Mouse (Mus musculus): ENCODE measurements at regions not wholly inside any gene's neighbourhood (a gene's known extent, or its start where the extent isn't known, plus 50 kb on each side); places are given as distances from the start of the nearest gene placed in this dataset.

DNA sequence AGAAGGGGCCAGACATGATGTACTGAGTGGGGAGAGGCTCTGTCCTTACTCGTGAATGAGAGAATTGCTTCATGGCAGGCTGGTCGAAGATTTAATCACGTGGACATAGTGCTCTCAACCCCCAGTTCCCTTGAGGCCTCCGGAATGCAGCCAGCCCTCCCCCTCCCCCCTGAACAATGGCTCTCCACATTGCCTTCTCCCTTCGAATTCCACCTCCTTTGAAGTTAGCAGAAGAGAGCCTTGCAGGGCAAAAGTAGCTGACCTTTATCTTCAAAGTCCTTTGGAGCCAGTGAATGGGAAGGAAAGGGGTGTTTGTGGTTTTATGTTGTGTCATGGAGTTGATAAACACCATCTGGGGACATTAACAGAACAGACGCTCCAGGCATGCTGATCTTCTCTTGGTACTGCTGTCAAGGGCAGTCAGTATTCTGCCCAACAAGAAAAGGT is 187.9 kb upstream of the Egfl6 start:
- TF ChIP-seq POLR2A (IDR thresholded peaks at IDR 0.05; ENCODE audit: low read depth, low read length) (no peak), CTCF (IDR thresholded peaks at IDR 0.05; ENCODE audit: extremely low read depth, insufficient read depth, insufficient read length, insufficient replicate concordance) (no peak)

Data from spleen, adult 2 months (tissue).